Mouse (Mus musculus) hindbrain, embryonic 13.5 days (tissue): ENCODE data around the gene 4931414P19Rik. TPM values are rescaled to one million over a fixed set of nuclear protein-coding genes. Genes with fewer than 3 reads are reported as not detected.

Experiments used
- ATAC-seq: fragments of 200-750 bp; cut with Nextera tagmentation; 2 replicates; pipeline ENCODE4 v1.8.0; 2017; ENCODE audit warnings: moderate TSS enrichment; ENCODE audit not compliant: low FRiP score
- H3K27ac ChIP-seq: fragments of 300-500 bp; sonication (generic); 2 replicates; pipeline ENCODE4 v1.5.1; 2015; ENCODE audit warnings: inconsistent platforms, mild to moderate bottlenecking, moderate library complexity
- H3K27me3 ChIP-seq: fragments of 300-500 bp; sonication (generic); 2 replicates; pipeline ENCODE4 v1.6.1; 2015; ENCODE audit warnings: mild to moderate bottlenecking, inconsistent platforms
- H3K36me3 ChIP-seq: fragments of 300-500 bp; sonication (generic); 2 replicates; pipeline ENCODE4 v1.6.1; 2015; ENCODE audit warnings: mild to moderate bottlenecking, inconsistent platforms
- H3K4me1 ChIP-seq: fragments of 300-500 bp; sonication (generic); replicated peaks from 2 replicates; pipeline ENCODE4 v1.6.1; 2015; ENCODE audit warnings: inconsistent platforms
- H3K4me2 ChIP-seq: fragments of 300-500 bp; sonication (generic); 2 replicates; pipeline ENCODE4 v1.6.1; 2015; ENCODE audit warnings: inconsistent platforms, mild to moderate bottlenecking, moderate library complexity
- H3K4me3 ChIP-seq: fragments of 300-500 bp; sonication (generic); 2 replicates; pipeline ENCODE4 v1.5.1; 2015; ENCODE audit warnings: mild to moderate bottlenecking, inconsistent platforms
- H3K9ac ChIP-seq: fragments of 300-500 bp; sonication (generic); 2 replicates; pipeline ENCODE4 v1.6.1; 2015; ENCODE audit warnings: mild to moderate bottlenecking, inconsistent platforms
- H3K9me3 ChIP-seq: fragments of 300-500 bp; sonication (generic); 2 replicates; pipeline ENCODE4 v1.6.1; 2016; ENCODE audit warnings: inconsistent platforms
- WGBS: fragments of 180-500 bp; shearing (Covaris S2); methylation state at CpG from one replicate; pipeline ENCODE4 v1.1.7; 2015; 5-methylcytosine and 5-hydroxymethylcytosine counted together
- microRNA counts: library from miRNA; unstranded; fragments of <30 nt; microRNA quantifications from one replicate; lab custom pipeline; 2016
- microRNA-seq: library from miRNA; unstranded; fragments of <30 nt; microRNA quantifications from one replicate; pipeline ENCODE4, GENCODE M21; 2016
- polyA plus RNA-seq: library from polyadenylated mRNA; unstranded; fragments of >200 nt; fragmentation: Nextera tagmentation; extraction: Ambion mirVana; gene quantifications from 2 replicates; pipeline ENCODE4 v1.2.1, GENCODE M21; 2015

Gene 4931414P19Rik
- polyA plus RNA-seq, 1 experiment from 2014 or later, result 7.6 TPM

- Histone ChIP-seq H3K4me3 (no peak overlapping the region), H3K4me2 (no peak overlapping the region), H3K36me3 (no peaks in the 10 kb centered on the region), H3K4me1 (no peaks in the 10 kb centered on the region), H3K27ac (no peak overlapping the region), H3K9ac (no peak overlapping the region), H3K27me3 (no peaks in the 10 kb centered on the region), H3K9me3 (no peaks in the 10 kb centered on the region)
- WGBS, result 87% methylated on average over 14 of the region's 14 CpGs
- no peak for ATAC-seq
Observed at GRCm38 (mm10) chr14:54560527-54561242, 45.1 kb downstream of the 4931414P19Rik start.

GRCm38 (mm10) chr14:54557330-54557729 is 48.5 kb downstream of the 4931414P19Rik start:
- peaks cover 17% of the 10 kb centered on the region for H3K4me1 ChIP-seq
- H3K27me3 ChIP-seq, result no peaks in the 10 kb centered on the region
- no peak overlapping the region for H3K4me3 ChIP-seq
- no peak overlapping the region for H3K4me2 ChIP-seq
- no peaks in the 10 kb centered on the region for H3K36me3 ChIP-seq
- WGBS, result 83% methylated on average over 8 of the region's 8 CpGs
- no peak for ATAC-seq
- no peaks in the 10 kb centered on the region for H3K9me3 ChIP-seq
- H3K9ac ChIP-seq, result no peak overlapping the region
- H3K27ac ChIP-seq, result no peak overlapping the region

GRCm38 (mm10) chr14:54553975-54554769 is 51.6 kb downstream of the 4931414P19Rik start, which contains the start of gene Haus4:
Gene Haus4 (minus strand): TSS chr14:54554616.
- H3K36me3 ChIP-seq, result peaks cover 11% of the 10 kb centered on the region
- peak within 1 kb of the TSS; percentile 78 for H3K9ac ChIP-seq
- peak; percentile 94 for ATAC-seq
- WGBS, result under 1% methylated on average over 76 of the region's 76 CpGs
- H3K4me2 ChIP-seq, result peak within 1 kb of the TSS; percentile 73
- H3K4me1 ChIP-seq, result peaks cover 17% of the 10 kb centered on the region
- no peaks in the 10 kb centered on the region for H3K9me3 ChIP-seq
- H3K27me3 ChIP-seq, result no peaks in the 10 kb centered on the region
- peak within 1 kb of the TSS; percentile 61 for H3K4me3 ChIP-seq
- H3K27ac ChIP-seq, result peak within 1 kb of the TSS; percentile 70

GRCm38 (mm10) chr14:54553454-54553974 is 52.3 kb downstream of the 4931414P19Rik start:
- H3K9me3 ChIP-seq, result no peaks in the 10 kb centered on the region
- peak; percentile 5; the same call in 1 of the 2 replicates for ATAC-seq
- H3K9ac ChIP-seq, result peak overlapping the region; percentile 78
- H3K27me3 ChIP-seq, result no peaks in the 10 kb centered on the region
- peak overlapping the region; percentile 70 for H3K27ac ChIP-seq
- H3K36me3 ChIP-seq, result peaks cover 18% of the 10 kb centered on the region
- peak overlapping the region; percentile 73 for H3K4me2 ChIP-seq
- peaks cover 17% of the 10 kb centered on the region for H3K4me1 ChIP-seq
- peak overlapping the region; percentile 61 for H3K4me3 ChIP-seq
- 3% methylated on average over 21 of the region's 21 CpGs for whole genome bisulfite sequencing

GRCm38 (mm10) chr14:54544703-54545102 is 61.1 kb downstream of the 4931414P19Rik start:
- Histone ChIP-seq H3K9me3 (no peaks in the 10 kb centered on the region), H3K4me3 (no peak overlapping the region), H3K27me3 (no peaks in the 10 kb centered on the region), H3K9ac (no peak overlapping the region), H3K27ac (no peak overlapping the region), H3K4me2 (no peak overlapping the region), H3K4me1 (no peaks in the 10 kb centered on the region; the same call in 1 of the 2 replicates), H3K36me3 (peaks cover 58% of the 10 kb centered on the region)
- whole genome bisulfite sequencing, result 94% methylated on average over 5 of the region's 5 CpGs
- ATAC-seq, result no peak

GRCm38 (mm10) chr14:54540771-54541170 is 65.0 kb downstream of the 4931414P19Rik start:
- H3K4me2 ChIP-seq, result no peak overlapping the region
- H3K27ac ChIP-seq, result no peak overlapping the region
- H3K36me3 ChIP-seq, result peaks cover 23% of the 10 kb centered on the region
- no peaks in the 10 kb centered on the region for H3K27me3 ChIP-seq
- ATAC-seq, result no peak
- H3K9me3 ChIP-seq, result no peaks in the 10 kb centered on the region
- WGBS, result 56% methylated on average over 11 of the region's 11 CpGs
- 0 out of 2 replicates have a peak overlapping the region, but pooled peaks have one; percentile 13 for H3K9ac ChIP-seq
- H3K4me3 ChIP-seq, result no peak overlapping the region
- H3K4me1 ChIP-seq, result no peaks in the 10 kb centered on the region; the same call in 1 of the 2 replicates

- WGBS, result 82% methylated on average over 2 of the region's 2 CpGs
- H3K9ac ChIP-seq, result no peak overlapping the region
- ATAC-seq, result no peak
- H3K27ac ChIP-seq, result no peak overlapping the region
- H3K27me3 ChIP-seq, result no peaks in the 10 kb centered on the region
- no peak overlapping the region for H3K4me2 ChIP-seq
- no peaks in the 10 kb centered on the region; the same call in 1 of the 2 replicates for H3K4me1 ChIP-seq
- H3K9me3 ChIP-seq, result no peaks in the 10 kb centered on the region
- H3K36me3 ChIP-seq, result peaks cover 10% of the 10 kb centered on the region; the same call in 1 of the 2 replicates
- no peak overlapping the region for H3K4me3 ChIP-seq
Observed at GRCm38 (mm10) chr14:54538580-54538979, 67.2 kb downstream of the 4931414P19Rik start.

MicroRNAs within 50 kb of the gene (microRNA counts, 519-probe panel; counts per million panel counts)
- microRNA mmu-miR-686 (lab: Ali Mortazavi, UCI), result 51.3 counts per million

Small RNA genes lying within 50 kb of the gene (microRNA-seq; reads per million reads assigned to microRNA genes)
- gene Mir686 (not detected), gene Mir6948 (not detected)

Other genes with a start within 250 kb of the 4931414P19Rik start
- 47.7 and 51.3 TPM in 2 replicates for gene Oxa1l, start 245.2 kb downstream of the 4931414P19Rik start, polyA plus RNA-seq
- gene Slc7a7, start 188.2 kb downstream of the 4931414P19Rik start, polyA plus RNA-seq, result 5.9 and 6.0 TPM in 2 replicates
- 298 and 306 TPM in 2 replicates for gene Mrpl52, start 179.1 kb downstream of the 4931414P19Rik start, polyA plus RNA-seq
- 49.1 and 54.9 TPM in 2 replicates for gene Mmp14, start 174.4 kb downstream of the 4931414P19Rik start, polyA plus RNA-seq
- 29.9 and 32.0 TPM in 2 replicates for gene Lrp10, start 141.9 kb downstream of the 4931414P19Rik start, polyA plus RNA-seq
- gene Rem2, start 129.9 kb downstream of the 4931414P19Rik start, polyA plus RNA-seq, result 48.0 and 48.8 TPM in 2 replicates
- gene Prmt5, start 88.5 kb downstream of the 4931414P19Rik start, polyA plus RNA-seq, result 91.1 and 92.8 TPM in 2 replicates
- 19.8 and 21.3 TPM in 2 replicates for gene Haus4, start 51.4 kb downstream of the 4931414P19Rik start, polyA plus RNA-seq
- 9.8 and 10.0 TPM in 2 replicates for gene Ajuba, start 28.4 kb downstream of the 4931414P19Rik start, polyA plus RNA-seq
- 439 and 447 TPM in 2 replicates for gene Psmb5, start 12.0 kb upstream of the 4931414P19Rik start, polyA plus RNA-seq
- gene Psmb11, start 15.4 kb upstream of the 4931414P19Rik start, polyA plus RNA-seq, result not detected in 2 replicates
- gene Gm17606, start 35.0 kb upstream of the 4931414P19Rik start, polyA plus RNA-seq, result not detected in 2 replicates
- gene Cdh24, start 35.4 kb upstream of the 4931414P19Rik start, polyA plus RNA-seq, result 8.6 and 9.4 TPM in 2 replicates
- gene 1700123O20Rik, start 80.2 kb upstream of the 4931414P19Rik start, polyA plus RNA-seq, result 78.0 and 79.0 TPM in 2 replicates
- gene Acin1, start 80.9 kb upstream of the 4931414P19Rik start, polyA plus RNA-seq, result 155 and 169 TPM in 2 replicates
- 0.18 and 0.34 TPM in 2 replicates for gene Gm29776, start 92.8 kb upstream of the 4931414P19Rik start, polyA plus RNA-seq
- not detected in 2 replicates for gene Cebpe, start 106.2 kb upstream of the 4931414P19Rik start, polyA plus RNA-seq
- 4.7 and 5.3 TPM in 2 replicates for gene Slc7a8, start 176.0 kb upstream of the 4931414P19Rik start, polyA plus RNA-seq
- not detected in 2 replicates for gene Rnf212b, start 208.1 kb upstream of the 4931414P19Rik start, polyA plus RNA-seq